Mouse (Mus musculus) E14TG2a.4 (cell line): ENCODE measurements at regions not wholly inside any gene's neighbourhood (a gene's known extent, or its start where the extent isn't known, plus 50 kb on each side); places are given as distances from the start of the nearest gene placed in this dataset.

Experiments
- CTCF ChIP-seq: conservative IDR thresholded peaks from 2 replicates; pipeline ENCODE4 v1.5.1; 2014; ENCODE audit warnings: low read length
- NANOG ChIP-seq: IDR thresholded peaks from 2 replicates; pipeline ENCODE4 v1.6.1; 2014; ENCODE audit warnings: borderline replicate concordance, low read length, mixed read lengths
- POU5F1 ChIP-seq: IDR thresholded peaks from 2 replicates; pipeline ENCODE4 v1.6.1; 2014; ENCODE audit warnings: low read length, borderline replicate concordance

GRCm38 (mm10) chr14:73878866-73879419 lies 217.9 kb downstream of the Gm21750 start:
- TF ChIP-seq CTCF (no peak), NANOG (no peak), POU5F1 (no peak)
